Mouse (Mus musculus) right cerebral cortex, adult 18-20 months (tissue): ENCODE results near the gene Dlx4.

Experiments used
- DNase-seq: peaks from one replicate; pipeline ENCODE4 v3.0.0; 2022; ENCODE audit warnings: mixed read lengths

Gene Dlx4

DNA sequence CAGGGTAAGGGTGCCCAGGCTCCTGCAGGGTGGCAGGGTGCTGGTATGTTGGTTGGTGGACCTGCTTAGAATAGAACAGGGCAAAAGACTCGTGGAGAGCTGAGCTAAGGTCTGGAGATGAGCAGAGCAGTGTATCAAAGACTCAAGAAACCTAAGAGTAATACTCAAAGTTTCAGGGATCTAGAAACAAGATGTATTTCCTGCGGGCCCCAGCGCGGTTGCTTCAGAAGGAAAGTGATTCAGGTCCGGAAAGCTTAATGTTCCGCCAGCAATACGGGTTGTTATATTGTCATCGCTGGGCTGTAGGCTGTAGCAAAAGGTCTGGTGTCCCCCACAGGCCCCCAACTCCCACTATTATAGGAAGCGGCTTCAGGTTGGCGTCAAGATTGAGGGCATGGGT is 3.8 kb downstream of the Dlx4 start:
- no peak for DNase-seq

DNA sequence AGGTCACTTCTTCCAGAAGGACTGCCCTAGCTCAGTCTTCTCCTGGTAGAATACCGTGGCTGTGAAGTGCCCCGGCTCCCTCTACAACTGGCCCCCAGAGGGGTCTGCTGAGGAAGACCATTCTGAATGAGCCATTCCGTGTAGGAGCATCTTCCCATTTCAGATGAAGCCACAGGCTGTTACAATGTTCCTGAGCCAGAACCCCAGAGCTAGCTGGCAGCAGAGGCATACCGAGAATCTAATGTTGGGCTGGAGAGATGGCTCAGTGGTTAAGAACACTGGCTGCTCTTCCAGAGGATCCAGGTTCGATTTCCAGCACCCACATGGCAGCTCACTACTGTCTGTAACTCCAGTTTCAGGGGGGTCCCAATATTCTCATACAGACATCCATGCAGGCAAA is 6.2 kb downstream of the Dlx4 start:
- DNase-seq, result no peak

DNA sequence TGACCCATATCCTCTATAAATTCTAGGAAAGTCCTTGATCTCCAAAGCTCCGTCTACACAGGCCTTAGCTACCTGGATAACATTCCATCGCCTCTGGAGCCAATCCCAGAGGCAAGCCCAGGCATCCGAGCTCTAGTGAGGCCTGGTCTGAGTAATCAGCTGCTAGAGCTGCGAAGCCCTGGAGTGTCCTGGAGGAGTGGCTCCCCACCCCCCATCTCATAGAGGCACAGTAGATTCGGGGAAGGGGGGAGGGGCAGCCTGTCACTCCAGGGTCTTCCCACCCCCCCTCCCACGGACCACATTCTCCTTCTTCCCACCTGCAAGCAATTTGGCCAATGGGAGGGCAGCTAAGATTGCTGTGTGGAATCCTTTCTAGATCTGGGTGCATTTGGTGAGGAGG is 8.8 kb downstream of the Dlx4 start:
- no peak for DNase-seq

DNA sequence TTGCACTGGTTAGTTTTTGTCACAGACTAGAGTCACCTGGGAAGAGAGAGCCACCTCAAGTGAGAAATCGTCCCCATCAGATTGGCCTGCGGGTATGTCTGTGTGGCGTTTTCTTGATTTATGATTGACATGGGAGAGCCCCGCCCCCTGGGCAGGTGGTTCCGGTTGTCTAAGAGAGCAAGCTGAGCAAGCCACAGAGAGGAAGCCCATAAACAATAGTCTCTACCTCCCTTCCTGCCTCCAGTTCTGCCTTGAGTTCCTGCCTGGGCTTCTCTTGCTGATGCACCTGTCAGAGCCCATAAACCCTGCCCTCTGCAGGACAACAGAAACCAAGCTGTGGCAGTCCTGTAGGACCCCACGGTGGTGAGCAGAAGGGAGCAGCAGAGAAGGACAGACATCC is 12.7 kb downstream of the Dlx4 start:
- DNase-seq, result no peak

DNA sequence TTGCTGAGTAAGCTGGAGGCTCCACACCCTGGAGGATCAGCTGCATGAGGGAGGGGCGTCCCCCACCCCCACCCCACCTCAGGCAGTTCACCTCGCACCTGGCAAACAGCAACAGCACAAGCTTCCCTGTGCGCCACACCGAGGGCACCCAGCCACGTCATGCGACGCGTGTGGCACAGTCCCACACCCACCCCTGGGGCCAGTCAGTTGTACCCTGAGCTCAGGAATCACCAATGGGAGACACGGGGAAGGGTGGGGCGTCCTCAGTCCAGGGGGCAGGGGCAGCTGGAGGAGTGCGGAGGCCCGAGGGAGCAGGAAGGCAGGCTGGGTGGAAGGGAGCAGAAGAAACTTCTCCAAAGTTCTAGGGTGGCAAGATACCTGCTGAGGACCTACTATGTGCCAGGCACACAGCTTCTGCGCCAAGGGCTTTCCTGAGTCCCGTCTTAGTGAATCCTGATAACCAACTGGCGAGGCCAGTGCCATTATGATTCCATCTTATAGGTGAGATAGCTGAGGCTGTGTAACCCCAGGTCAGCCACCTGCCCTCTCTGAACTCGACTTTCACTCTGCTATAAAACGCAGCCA is 15.3 kb downstream of the Dlx4 start:
- DNase-seq, result no peak

DNA sequence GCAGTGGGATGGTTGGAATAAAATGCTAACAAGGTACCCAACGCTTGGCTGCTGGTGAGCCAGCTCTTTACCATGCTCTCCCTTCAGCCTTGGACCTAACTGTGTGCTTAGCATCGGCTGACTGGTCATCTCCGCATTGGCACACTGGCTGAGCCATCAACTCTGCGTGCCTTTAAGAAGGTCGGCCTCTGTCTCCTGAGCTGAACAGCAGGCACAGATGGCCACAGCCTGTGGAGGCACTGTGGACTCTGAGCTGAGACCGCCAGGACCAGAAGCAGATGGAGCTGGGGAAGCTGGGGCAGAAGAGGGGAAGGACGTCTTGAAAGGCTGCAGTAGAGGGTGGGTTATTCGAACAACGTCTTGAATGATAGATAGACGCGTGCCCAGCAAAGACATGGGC is 17.7 kb downstream of the Dlx4 start:
- DNase-seq, result no peak

DNA sequence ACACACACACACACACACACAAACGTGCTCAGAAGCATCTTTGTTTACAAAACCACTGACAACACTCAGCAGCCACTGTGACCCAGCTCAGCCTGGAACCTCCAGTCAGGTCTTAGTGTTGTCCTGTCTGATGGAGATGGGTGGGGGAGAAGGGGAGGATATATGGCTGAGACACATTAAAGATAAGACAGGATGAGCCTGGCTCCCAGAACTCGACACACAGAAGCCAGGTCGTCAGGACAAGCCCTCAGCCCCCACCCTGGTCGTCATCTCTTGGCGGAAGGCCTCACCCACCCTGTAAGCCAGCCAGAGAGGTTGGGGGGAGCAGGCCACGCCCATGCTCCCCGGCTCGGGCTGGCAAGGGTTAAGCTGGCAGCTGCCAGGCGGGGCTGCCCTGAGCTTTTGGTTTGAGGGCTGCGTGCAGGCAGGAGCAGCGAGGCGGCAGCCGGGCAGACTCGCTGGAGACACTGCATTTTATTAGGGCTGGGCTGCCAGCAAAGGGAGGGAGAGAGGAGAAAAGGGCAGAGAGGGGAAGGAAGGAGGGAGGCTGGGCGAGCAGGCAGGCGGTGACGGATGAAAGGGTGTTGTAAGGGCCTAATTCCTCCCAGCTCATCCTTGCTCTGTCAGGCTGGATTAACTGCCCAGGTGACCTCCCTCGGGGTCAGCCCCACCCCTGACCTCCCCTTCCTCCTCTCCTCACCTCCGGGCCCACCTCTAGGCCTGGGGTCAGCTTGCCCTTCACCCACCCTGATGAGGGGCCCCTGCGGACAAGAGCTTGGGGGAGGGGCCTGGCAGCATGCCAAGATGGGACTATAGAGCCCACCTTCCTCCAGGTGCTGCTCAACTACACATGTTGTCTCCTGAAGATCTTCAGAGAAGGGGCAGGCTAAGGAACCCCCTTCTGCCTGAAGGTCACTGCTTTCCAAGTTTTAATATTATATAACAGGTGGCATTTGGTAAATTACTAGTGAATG is 19.5 kb downstream of the Dlx4 start:
- DNase-seq, result no peak

DNA sequence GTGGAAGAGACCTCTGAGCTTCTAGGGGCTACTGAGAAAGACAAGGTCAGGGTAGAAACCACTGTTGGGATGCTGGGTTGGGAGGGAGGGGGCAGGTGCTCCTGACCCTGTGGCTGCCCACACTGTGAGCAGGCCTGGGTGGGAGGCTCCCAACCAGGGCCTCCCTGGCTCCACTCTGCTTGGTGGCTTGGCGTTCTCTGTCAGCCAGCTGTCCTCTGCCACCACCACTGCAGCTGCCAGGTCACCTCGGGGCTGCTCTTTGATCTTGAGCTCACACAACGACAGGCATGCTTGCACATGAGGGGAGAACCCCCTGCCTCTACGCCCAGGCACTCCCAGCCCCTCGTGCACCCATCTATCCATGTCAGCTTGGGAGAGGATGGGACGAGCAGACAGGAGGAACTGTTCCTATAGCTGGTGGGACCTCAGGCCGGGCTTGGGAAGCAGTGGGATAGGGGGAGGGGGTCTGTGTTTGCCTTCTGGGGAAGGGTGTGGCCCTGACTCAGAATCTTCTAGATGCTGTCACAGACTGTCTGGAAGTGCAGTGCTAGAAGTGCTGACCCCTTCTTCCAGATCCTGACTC is 20.6 kb downstream of the Dlx4 start:
- DNase-seq, result no peak

DNA sequence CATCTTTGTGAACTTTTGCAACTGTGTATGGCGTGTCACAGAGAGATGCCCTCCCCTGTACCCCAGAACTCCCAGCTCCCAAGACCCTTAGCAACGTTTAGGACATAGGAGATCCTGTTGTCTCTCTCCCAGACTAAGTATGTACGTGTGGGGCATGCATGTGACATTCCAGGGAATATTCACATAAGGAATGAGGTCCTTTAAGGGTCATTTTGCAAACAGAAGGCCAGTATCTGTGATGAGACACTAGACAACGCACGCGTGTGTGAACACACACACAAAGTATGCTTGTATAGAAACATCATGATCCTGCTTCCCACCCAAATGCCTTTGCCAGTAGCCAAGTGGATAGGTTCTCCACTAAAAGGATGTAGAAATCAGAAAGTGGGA is 24.0 kb downstream of the Dlx4 start:
- no peak for DNase-seq

DNA sequence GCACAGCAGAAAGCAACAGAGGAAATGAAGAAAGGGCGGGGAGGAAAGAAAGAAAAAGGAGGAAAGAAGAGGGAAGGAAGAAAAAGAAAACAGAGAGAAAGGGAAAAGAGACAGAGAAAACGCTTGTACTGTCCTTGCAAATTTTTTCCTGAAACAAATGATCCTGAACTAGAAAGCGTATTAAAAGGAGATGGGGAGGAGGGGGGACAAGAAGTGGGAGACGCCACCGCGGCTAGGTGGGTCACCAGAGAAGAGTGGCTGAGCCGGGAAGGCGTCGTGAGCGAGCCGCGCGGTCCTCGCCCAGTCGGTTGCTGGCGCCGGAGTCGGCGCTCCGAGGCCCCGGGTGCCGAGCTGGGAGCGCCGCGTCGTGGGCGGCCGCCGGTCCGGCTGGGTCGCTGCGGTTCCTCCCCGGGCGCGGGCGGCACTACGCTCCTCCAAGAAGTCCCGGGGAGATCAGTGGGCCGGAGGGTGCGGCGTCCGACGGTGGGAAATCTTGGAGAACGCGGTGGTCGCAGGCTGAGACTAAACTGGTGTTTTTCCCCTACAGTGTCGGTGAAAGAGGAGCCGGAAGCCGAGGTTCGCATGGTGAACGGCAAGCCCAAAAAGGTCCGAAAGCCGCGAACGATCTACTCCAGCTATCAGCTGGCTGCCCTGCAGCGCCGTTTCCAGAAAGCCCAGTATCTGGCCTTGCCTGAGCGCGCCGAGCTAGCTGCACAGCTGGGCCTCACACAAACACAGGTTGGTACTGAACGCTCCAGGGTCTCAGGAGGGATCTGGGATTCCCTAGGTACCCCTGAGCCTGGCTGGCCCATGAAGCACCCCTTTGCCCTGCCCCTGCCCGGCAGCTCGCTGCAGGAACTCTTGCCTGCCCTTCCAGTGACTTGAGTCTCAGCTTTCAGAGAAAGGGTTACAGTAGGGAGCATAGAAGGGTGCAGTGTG is 24.6 kb downstream of the Dlx4 start:
- DNase-seq, result no peak

DNA sequence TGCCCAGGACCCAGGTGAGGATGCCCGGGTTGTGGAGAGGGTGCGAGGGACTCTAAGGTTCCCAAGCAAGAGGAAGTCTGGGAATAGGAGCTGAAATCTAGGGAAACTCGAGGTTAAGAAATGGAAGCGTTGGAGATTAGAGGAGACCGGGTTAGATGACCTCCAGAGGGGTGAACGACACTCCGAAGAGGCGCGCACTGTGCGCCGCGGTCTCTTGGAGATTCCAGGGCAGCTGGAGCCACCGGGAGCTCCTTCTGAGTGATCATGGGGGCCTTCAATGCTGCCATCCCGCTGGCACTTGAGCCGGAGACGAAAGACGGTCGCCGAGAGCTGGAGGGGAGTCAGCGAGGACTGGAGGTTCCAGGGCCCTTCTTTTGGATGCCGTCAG is 25.4 kb downstream of the Dlx4 start:
- DNase-seq, result no peak

DNA sequence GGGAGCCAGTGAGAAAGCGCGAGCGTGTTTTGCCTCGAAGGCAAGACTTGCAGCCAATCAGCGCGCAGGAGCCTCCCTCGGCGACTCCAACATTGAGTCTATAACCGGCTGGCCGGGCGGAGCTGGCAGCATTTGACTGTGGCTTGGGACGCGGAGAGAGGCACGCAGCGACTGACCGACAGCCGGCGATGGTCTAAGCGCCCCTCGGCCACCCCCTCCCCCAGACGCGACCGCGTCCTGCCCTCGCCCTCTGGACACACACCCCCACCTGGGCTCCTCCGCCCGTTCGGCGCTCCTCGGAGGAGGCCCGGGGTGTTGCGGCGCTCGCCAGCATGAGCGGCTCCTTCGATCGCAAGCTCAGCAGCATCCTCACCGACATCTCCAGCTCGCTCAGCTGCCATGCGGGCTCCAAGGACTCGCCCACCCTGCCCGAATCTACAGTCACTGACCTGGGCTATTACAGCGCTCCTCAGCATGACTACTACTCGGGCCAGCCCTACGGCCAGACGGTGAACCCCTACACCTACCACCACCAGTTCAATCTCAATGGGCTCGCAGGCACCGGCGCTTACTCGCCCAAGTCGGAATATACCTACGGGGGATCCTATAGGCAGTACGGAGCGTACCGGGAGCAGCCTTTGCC is 26.0 kb downstream of the Dlx4 start, which contains the start of gene Dlx3:
TSS of gene Dlx3 (plus strand) at position 130 of the 643 bp plus-strand sequence.
- DNase-seq, result no peak

DNA sequence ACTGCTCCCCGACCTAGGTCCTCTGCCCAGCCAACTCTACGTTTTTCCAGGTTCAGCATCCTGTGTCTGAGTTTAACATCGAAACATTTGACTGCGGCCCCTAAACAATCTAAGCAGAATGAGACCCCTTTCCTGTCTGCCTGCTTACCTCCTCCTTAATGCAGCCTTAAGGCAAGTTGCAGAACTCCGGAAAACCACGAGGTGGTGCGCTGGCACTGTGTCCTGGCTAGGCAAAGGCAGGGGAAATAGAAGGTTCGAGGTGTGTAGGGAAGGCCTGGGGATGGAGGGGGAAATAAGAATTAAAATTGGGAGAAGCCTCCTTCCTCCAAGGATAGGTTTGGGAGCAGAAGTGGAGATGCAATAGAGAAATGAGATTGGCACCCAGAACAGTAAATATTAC is 27.6 kb downstream of the Dlx4 start:
- DNase-seq, result peak; percentile 54

DNA sequence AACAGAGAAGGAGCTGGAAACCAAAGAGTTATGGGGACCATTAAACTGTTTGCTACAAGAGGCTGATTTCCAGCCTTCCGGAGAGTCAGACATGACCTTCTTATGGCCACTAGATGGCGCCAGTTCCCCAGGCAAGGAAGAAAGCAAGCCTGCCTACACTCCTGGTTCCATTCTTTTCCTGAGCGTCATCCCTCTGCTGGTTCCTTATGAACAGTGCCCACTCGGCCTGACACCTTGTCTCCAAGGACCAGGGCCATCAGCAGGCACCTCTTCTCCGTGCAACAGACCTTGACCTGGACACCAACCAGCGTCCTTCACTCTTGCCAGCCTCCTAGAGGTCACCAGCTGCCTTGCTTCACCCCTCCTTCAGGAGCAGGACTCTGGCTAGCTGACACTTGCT is 29.0 kb downstream of the Dlx4 start:
- DNase-seq, result peak; percentile 71

DNA sequence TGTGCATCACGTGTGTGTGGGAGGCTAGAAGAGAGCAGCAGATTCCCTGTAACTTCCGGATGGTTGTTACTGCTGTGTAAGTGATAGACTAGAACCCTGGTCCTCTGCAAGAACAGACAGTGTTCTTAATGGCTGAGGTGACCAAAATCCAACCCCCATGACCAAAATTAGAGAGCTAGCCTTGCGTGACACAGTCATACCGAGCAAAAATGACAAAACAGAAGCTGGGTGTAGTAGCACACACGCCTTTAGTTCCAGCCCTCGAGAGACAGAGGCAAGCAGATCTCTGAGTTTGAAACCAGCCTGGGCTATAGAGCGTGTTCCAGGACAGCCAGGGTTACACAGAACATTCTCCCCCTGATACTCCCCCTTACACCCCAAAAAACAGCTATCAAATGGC is 36.0 kb downstream of the Dlx4 start:
- DNase-seq, result no peak

DNA sequence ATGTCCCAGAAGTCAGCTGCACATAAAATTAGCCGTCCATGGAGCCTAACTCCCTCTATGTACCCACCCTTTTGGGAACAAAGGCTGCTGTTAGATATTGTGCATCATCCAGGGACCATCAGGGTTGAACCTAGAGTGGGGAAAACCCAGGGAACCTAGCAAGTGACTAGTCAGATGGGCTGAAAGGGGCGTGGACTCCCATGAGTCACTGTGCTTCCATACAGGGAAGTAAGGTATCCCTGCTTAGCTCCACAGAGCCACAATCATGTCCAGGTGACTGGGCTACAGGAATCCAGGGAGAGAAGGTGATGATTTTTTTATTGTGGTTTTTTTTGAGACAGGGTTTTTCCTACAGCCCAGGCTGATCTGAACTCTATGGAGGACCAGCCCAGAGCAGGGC is 37.1 kb downstream of the Dlx4 start:
- DNase-seq, result no peak

DNA sequence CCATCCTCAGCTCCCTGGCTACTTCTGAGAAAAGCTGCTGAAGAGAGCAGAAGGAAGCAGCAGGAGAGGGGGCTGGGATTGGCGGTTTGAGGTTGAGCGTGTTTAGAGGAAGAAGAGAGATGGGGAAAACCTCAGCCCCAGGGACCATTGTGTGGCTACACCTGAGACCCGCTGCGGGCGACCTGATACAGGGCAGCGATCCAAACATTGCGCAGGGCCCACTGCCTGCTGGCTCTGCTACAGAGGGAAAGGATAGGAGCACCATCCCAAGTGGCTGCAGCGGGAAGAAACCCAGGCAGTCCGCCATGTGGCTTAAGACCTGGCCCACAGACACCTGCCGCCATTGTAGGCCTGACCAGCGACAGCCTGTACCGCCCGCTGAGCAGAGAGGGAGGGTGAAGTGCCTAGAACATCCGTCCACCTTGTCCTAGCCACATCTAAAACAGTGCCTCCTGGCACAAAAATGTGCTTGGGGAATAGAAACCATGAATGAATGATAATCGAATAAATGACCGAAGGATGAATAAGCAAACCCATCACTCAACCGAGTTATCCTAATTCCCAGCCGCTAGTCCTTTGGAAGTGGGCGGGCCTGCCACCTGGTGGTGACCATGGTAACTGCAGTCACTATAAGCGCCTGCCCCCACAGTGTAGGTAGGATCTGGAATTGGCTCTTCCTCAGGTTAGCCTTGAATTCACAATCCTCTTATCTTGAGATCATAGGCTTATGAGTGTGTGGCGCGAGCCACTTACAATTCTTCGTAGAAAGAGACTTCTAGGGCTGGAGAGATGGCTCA is 39.4 kb downstream of the Dlx4 start:
- peak; percentile 59 for DNase-seq

DNA sequence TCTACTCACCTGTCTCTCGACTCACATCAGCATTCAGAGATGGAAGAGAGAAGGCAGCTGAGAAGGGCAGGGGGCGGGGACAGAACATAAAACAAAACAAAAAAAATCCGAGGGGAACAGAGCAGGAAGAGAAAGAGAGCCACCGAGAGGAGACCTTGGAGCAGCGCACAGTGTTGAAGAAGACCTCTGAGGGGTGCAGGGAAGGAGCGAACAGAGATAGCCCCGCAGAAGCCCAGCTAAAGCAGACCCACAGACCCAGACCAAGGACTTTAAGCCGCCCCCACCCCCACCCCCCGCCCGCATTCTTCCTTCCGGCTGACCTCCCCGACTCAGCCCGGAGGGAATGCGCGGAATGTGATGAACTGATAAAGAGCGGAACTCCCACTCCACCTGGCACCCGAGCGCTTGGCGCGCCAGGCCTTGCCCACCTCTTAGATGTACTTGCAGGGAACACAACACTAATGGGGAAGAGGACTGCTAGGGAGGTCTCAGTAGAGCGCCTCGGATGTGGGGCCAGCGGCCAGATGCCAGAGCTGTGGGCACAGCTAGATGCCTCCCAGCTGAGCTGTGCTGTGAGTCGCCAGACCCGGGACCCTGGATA is 40.7 kb downstream of the Dlx4 start:
- DNase-seq, result no peak

DNA sequence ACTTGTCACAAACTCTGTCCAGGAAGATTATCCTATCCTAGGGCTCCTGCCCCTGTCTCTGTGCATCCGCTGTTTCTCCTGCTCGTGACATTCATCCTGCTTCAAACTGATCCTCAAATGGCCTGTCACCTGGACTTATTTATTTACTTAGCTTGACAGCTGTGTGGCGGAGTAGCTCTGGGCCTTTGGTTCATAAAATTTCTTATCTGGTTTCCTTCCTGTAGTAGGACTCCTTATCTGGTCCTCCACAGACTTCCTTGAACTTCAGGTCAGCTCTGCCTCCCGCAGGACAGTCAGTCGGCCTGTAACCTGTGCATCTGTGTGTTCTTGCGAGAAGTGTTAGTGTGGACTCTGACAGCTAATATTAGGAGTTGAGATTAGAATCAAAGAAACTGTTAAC is 41.8 kb downstream of the Dlx4 start:
- no peak for DNase-seq

DNA sequence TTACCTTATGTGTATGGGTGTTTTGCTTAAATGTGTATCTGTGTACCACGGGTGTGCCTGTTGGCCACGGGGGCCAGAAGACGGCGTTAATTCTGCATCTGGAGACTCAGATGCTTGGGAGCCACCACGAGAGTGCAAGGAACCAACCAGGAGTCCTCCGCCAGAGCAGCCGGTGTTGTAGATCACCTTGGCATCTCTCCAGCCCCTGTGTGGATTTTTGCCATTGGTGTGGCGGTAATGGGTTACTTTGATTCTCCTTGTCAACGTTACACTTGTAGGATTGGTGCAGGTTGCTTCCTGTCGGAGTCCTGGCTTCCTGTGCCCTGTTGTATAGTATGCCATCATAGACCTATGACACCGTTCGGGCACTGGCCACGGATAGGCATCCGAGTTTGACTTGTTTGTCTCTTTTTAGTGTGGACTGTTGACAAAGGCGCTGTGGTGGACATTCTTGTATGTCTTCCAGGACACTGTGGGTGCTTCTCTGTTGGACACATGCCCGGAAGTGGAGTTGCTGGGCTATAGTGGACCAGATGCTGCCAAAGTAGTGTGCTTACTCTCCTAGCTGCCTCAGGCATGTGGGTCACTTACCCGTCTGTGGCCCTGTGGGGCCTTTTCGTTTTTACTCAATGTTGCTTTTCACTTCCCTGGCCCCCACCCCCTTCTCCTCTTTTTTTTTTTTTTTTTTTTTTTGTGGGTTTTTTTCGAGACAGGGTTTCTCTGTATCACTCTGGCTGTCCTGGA is 43.7 kb downstream of the Dlx4 start:
- no peak for DNase-seq
